Comparison of ENCODE assay signal across 8 mouse cellular contexts in the genomic region with DNA sequence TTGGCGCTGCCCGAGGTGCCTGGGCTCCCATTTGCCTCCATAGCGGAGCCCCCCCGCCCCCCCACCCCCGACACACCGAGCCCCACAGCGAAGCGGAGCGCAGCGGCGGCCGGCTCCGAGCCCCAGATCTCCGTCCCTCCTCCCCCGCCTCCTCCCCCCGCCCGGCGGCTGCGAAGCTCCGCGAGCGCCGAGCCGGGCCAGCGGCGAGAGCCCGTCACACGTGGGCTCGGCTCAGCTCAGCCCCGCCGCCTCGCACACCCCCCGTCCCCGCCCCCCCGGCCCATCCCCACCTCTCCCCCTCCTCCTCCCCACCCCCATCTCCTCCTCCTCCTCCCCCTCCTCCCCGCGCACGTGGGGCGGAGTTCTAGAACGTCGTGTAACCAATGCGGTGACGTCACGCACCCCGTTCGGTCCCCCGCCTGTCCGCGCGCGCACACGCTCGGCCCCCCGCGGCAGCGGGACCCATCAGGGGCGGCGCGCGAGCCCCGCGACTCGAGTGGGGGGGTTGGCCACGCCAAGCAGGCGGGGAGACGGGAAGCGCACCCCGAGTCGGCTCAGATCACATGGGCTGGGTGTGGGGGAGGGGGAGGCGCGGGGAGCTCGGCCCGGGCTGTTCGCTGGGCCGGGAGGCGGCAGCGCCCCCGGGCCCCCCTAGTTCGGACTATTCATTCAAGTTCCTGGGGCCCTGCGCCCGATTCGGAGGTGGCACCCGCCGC. TPM values are rescaled to one million over a fixed set of nuclear protein-coding genes. Genes with fewer than 3 reads are reported as not detected.
A peak's percentile ranks its signal among the peaks of the same experiment; 100 is the strongest.
DNase-seq lines count a peak whose midpoint lies in the region; ATAC-seq lines count a peak whose summit lies in the region.

TSS of gene Msi2 (minus strand) at position 464 of the 716 bp plus-strand sequence.

- H3K9ac ChIP-seq in hindbrain, embryonic 11.5 days (ENCODE audit: low read depth, low read length) = peak within 1 kb of the TSS; percentile 99

- H3K4me2 ChIP-seq in hindbrain, embryonic 11.5 days (replicated peaks; ENCODE audit: low read depth, low read length) = peak within 1 kb of the TSS; percentile 95

- H3K27me3 ChIP-seq in hindbrain, embryonic 11.5 days (ENCODE audit: control insufficient read depth, insufficient read depth, low read length) = no peaks in the 10 kb centered on the region

- peak within 1 kb of the TSS; percentile 100 for H3K4me3 ChIP-seq in hindbrain, embryonic 11.5 days (ENCODE audit: low read depth, low read length)

- peak; percentile 98 for DNase-seq in Muller cell, postnatal 12 days (ENCODE audit: inconsistent ontology term)
- DNase-seq in cerebellum, adult 9-11 months = peak; percentile 93
- peak; percentile 68 to 86 for DNase-seq in frontal cortex, adult 2 months (ENCODE audit: extremely low spot score in 1 of 2, low spot score in 1 of 2)
- peak; percentile 96 for DNase-seq in hindbrain, embryonic 11.5 days (ENCODE audit: low spot score)
- DNase-seq in layer of hippocampus, postnatal 25 days (ENCODE audit: extremely low spot score in 1 of 2, low spot score in 1 of 2) = peak; percentile 82 to 84
- peak; percentile 91 for DNase-seq in lung, postnatal 25 days (ENCODE audit: low spot score)
- DNase-seq in retina, embryonic 14.5 days (ENCODE audit: low spot score) = peak; percentile 91
- DNase-seq in thymus, postnatal 4 days = peak; percentile 96

- H3K36me3 ChIP-seq in hindbrain, embryonic 11.5 days (ENCODE audit: control insufficient read depth, insufficient read depth, low read length) = no peaks in the 10 kb centered on the region

- 0% methylated on average over 41 of the region's 84 CpGs for WGBS in hindbrain, embryonic 11.5 days

- ATAC-seq in hindbrain, embryonic 11.5 days (ENCODE audit: low FRiP score) = peak; percentile 86

- H3K27ac ChIP-seq in hindbrain, embryonic 11.5 days (ENCODE audit: low read depth, low read length) = peak within 1 kb of the TSS; percentile 95

- H3K4me1 ChIP-seq in hindbrain, embryonic 11.5 days (replicated peaks; ENCODE audit: control insufficient read depth, insufficient read depth, low read length) = peaks cover 14% of the 10 kb centered on the region

- no peaks in the 10 kb centered on the region for H3K9me3 ChIP-seq in hindbrain, embryonic 11.5 days (ENCODE audit: control insufficient read depth, low read length)

RNA-seq across cellular contexts. Expression of gene Msi2, which starts in this region (rescaled TPM):
- polyA plus RNA-seq in frontal cortex, adult 2 months (2012; rRNA removed) = 77.1 and 82.2 TPM in 2 replicates
- polyA plus RNA-seq in hindbrain, embryonic 11.5 days (2014; fragmentation: Nextera tagmentation; extraction: Ambion mirVana) = 26.7 and 40.1 TPM in 2 replicates
- total RNA-seq in layer of hippocampus, postnatal 25 days (2021) = 10 to 100 TPM; 89.4 to 90.0 TPM

Comparison
In these comparisons a context has a peak if more than half of its experiments do, and no peak if none do; other contexts are left out.
1. Peak in every context shown above with its lines: DNase-seq, ATAC-seq, H3K4me3 ChIP-seq and H3K27ac ChIP-seq.